Comparison of ENCODE assay signal across 23 mouse cellular contexts in the genomic region with DNA sequence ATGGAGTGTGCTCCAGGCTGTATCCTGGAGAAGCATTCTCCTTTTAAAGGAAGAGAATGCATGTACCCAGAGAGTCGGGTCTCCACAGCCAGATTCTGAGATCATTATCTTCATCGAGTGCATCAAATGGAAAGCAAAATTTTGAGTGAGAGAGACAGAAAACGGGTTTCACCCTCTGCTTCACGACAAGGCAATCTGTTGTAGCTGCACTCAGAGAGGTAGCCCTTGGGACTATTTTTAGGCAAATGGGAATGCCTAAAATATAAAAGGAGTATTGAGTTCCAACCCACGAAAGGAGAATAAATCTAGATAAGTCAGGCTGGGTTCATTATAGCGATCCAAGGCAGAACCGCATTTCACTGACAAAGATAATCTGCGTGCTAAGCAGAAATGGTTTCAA.
"Had no signal": no experiment of that assay in that cellular context is flagged by ENCODE, and none has a peak within 500 bp of the region (broad histone marks: within the 10 kb centered on the region; RNA-seq: fewer than 3 reads in every experiment).

No protein-coding gene starts in this region.

- ATAC-seq: liver, embryonic 12.5 days; midbrain, embryonic 13.5 days; midbrain, embryonic 16.5 days had no signal

- H3K27me3 ChIP-seq: limb, embryonic 13.5 days; liver, embryonic 12.5 days; liver, embryonic 15.5 days; lung, embryonic 15.5 days; megakaryocyte, embryonic 14.5 days; midbrain, embryonic 13.5 days; neural tube, embryonic 13.5 days; stomach, embryonic 15.5 days had no signal

- H3K9me3 ChIP-seq: limb, embryonic 10.5 days; limb, embryonic 13.5 days; liver, embryonic 12.5 days; liver, embryonic 15.5 days; lung, embryonic 15.5 days; midbrain, embryonic 10.5 days; midbrain, embryonic 13.5 days; neural tube, embryonic 13.5 days; stomach, embryonic 15.5 days had no signal

- H3K36me3 ChIP-seq: limb, embryonic 10.5 days; limb, embryonic 13.5 days; liver, embryonic 12.5 days; liver, embryonic 15.5 days; lung, embryonic 15.5 days; midbrain, embryonic 10.5 days; midbrain, embryonic 13.5 days; neural tube, embryonic 13.5 days; stomach, embryonic 15.5 days had no signal

- H3K4me2 ChIP-seq: limb, embryonic 13.5 days; liver, embryonic 12.5 days; liver, embryonic 15.5 days; lung, embryonic 15.5 days; midbrain, embryonic 13.5 days; neural tube, embryonic 13.5 days; stomach, embryonic 15.5 days had no signal

- H3K4me1 ChIP-seq: limb, embryonic 10.5 days; limb, embryonic 13.5 days; liver, embryonic 12.5 days; liver, embryonic 15.5 days; lung, embryonic 15.5 days; midbrain, embryonic 10.5 days; midbrain, embryonic 13.5 days; stomach, embryonic 15.5 days had no signal

- H3K27ac ChIP-seq: layer of hippocampus, adult 2 months; limb, embryonic 10.5 days; limb, embryonic 13.5 days; liver, embryonic 12.5 days; liver, embryonic 15.5 days; lung, embryonic 15.5 days; midbrain, embryonic 10.5 days; midbrain, embryonic 13.5 days; neural tube, embryonic 13.5 days; stomach, embryonic 15.5 days had no signal

- DNase-seq: kidney, postnatal 25 days; layer of hippocampus, adult 9-11 months; liver; lung, adult 18-20 months; lung, postnatal 10 days; lung, postnatal 36 days; retina, postnatal 1 day; right cerebral cortex, postnatal 25 days; spleen, adult 18-20 months; thymus, postnatal 25 days had no signal

- H3K9ac ChIP-seq: limb, embryonic 13.5 days; liver, embryonic 12.5 days; liver, embryonic 15.5 days; lung, embryonic 15.5 days; midbrain, embryonic 13.5 days; neural tube, embryonic 13.5 days; stomach, embryonic 15.5 days had no signal

- H3K4me3 ChIP-seq: layer of hippocampus, adult 2 months; limb, embryonic 10.5 days; limb, embryonic 13.5 days; liver, embryonic 12.5 days; liver, embryonic 15.5 days; lung, embryonic 15.5 days; megakaryocyte, embryonic 14.5 days; midbrain, embryonic 10.5 days; midbrain, embryonic 13.5 days; myocyte; neural tube, embryonic 13.5 days; stomach, embryonic 15.5 days had no signal
